15 mouse cellular contexts compared by ENCODE assay signal in genomic region chr17:30648770-30649169, GRCm38 (mm10). TPM values are rescaled to one million over a fixed set of nuclear protein-coding genes. Genes with fewer than 3 reads are reported as not detected.
DNase-seq lines count a peak whose midpoint lies in the region; ATAC-seq and TF ChIP-seq lines count a peak whose summit lies in the region.
"Had no signal": no experiment of that assay in that cellular context is flagged by ENCODE, and none has a peak within 500 bp of the region (broad histone marks: within the 10 kb centered on the region; RNA-seq: fewer than 3 reads in every experiment).

No protein-coding gene starts in this region.

- H3K9ac ChIP-seq in ES-E14 (ENCODE audit: insufficient read depth, low read depth, low read length, poor library complexity, severe bottlenecking) = no peak overlapping the region
- H3K9ac ChIP-seq in liver, embryonic 14.5 days (replicated peaks) = no peak overlapping the region
- H3K9ac ChIP-seq: embryonic facial prominence, embryonic 12.5 days; hindbrain, embryonic 12.5 days; kidney, embryonic 15.5 days; midbrain, embryonic 12.5 days had no signal

- no peak overlapping the region for H3K27ac ChIP-seq in left cerebral cortex, adult 2 months
- H3K27ac ChIP-seq in ES-E14 (ENCODE audit: insufficient read depth, low read depth, low read length, poor library complexity, severe bottlenecking) = no peak overlapping the region
- no peak overlapping the region for H3K27ac ChIP-seq in liver, embryonic 14.5 days
- H3K27ac ChIP-seq: embryonic facial prominence, embryonic 12.5 days; heart, embryonic 10.5 days; hindbrain, embryonic 12.5 days; kidney, embryonic 15.5 days; midbrain, embryonic 12.5 days had no signal

- no peak for TF ChIP-seq EP300 in liver, embryonic 14.5 days (IDR thresholded peaks at IDR 0.05; ENCODE audit: low read depth)

- no peaks in the 10 kb centered on the region for H3K9me3 ChIP-seq in ES-E14 (ENCODE audit: control insufficient read depth, insufficient read depth, low read depth, low read length)
- H3K9me3 ChIP-seq in liver, embryonic 14.5 days (ENCODE audit: control insufficient read depth, low read length) = peaks cover 4% of the 10 kb centered on the region
- H3K9me3 ChIP-seq: hindbrain, embryonic 12.5 days had no signal

- H3K36me3 ChIP-seq in ES-E14 (ENCODE audit: control insufficient read depth, insufficient read depth, low read length, poor library complexity, severe bottlenecking) = peaks cover 20% of the 10 kb centered on the region; the same call in 1 of the 2 replicates
- H3K36me3 ChIP-seq in liver, embryonic 14.5 days (replicated peaks; ENCODE audit: control insufficient read depth, insufficient read depth, low read depth) = no peaks in the 10 kb centered on the region
- H3K36me3 ChIP-seq: embryonic facial prominence, embryonic 12.5 days; hindbrain, embryonic 12.5 days; kidney, embryonic 15.5 days; midbrain, embryonic 12.5 days had no signal

- no peak overlapping the region for H3K4me3 ChIP-seq in left cerebral cortex, adult 2 months
- H3K4me3 ChIP-seq in ES-E14 (ENCODE audit: insufficient read depth in 1 of 2, low read depth in 1 of 2, low read length in 2 of 2, poor library complexity in 1 of 2, severe bottlenecking in 1 of 2) = no peak overlapping the region
- H3K4me3 ChIP-seq in liver, embryonic 14.5 days (ENCODE audit: insufficient read depth in 1 of 2, low read depth in 2 of 2, low read length in 2 of 2) = no peak overlapping the region
- H3K4me3 ChIP-seq: embryonic facial prominence, embryonic 12.5 days; heart, embryonic 10.5 days; hindbrain, embryonic 12.5 days; kidney, embryonic 15.5 days; midbrain, embryonic 12.5 days had no signal

- in situ Hi-C loops in ES-E14 (cut with MboI; ENCODE audit: low sequenced_read_pairs in 2 of 2, unreplicated experiment in 2 of 2) = no loop called here

- H3K4me1 ChIP-seq in ES-E14 (ENCODE audit: control insufficient read depth in 2 of 2, insufficient read depth in 2 of 2, low read length in 2 of 2, poor library complexity in 1 of 2) = peaks cover 5 to 10% of the 10 kb centered on the region in 2 experiments; a peak in 3 of 4 replicates
- H3K4me1 ChIP-seq in liver, embryonic 14.5 days (replicated peaks; ENCODE audit: control insufficient read depth in 2 of 2, insufficient read depth in 2 of 2, low read length in 1 of 2) = no peaks in the 10 kb centered on the region
- H3K4me1 ChIP-seq: embryonic facial prominence, embryonic 12.5 days; heart, embryonic 10.5 days; hindbrain, embryonic 12.5 days; kidney, embryonic 15.5 days; midbrain, embryonic 12.5 days had no signal

- intact Hi-C loops in left cerebral cortex, adult 2 months (cut with DNase I) = no loop called here
- intact Hi-C loops in left cerebral cortex, postnatal 10 days (cut with DNase I) = no loop called here

- ATAC-seq in liver, embryonic 14.5 days (ENCODE audit: insufficient read depth) = no peak
- ATAC-seq: forebrain, embryonic 14.5 days had no signal

- H3K4me2 ChIP-seq in liver, embryonic 14.5 days (ENCODE audit: low read depth) = no peak overlapping the region
- H3K4me2 ChIP-seq: embryonic facial prominence, embryonic 12.5 days; hindbrain, embryonic 12.5 days; kidney, embryonic 15.5 days; midbrain, embryonic 12.5 days had no signal

- no peak for DNase-seq in left cerebral cortex, adult 2 months (ENCODE audit: extremely low spot score in 1 of 2, low spot score in 2 of 2)
- DNase-seq in left cerebral cortex, postnatal 10 days (ENCODE audit: extremely low spot score in 1 of 2, low spot score in 2 of 2) = no peak
- DNase-seq in CD4-positive helper T cell, adult 2 months (ENCODE audit: low read depth, low spot score) = peak; percentile 22
- DNase-seq in ES-E14 (ENCODE audit: low read depth, low spot score) = peak; percentile 63
- DNase-seq in liver, embryonic 14.5 days (ENCODE audit: low read depth in 3 of 3, low spot score in 3 of 3) = no peak
- DNase-seq in layer of hippocampus, postnatal 10 days (ENCODE audit: low spot score in 2 of 2) = no peak
- no peak for DNase-seq in gastrocnemius, postnatal 25 days
- DNase-seq: cerebellum, adult 9-11 months; right cerebral cortex, postnatal 25 days had no signal

- WGBS in liver, embryonic 14.5 days (ENCODE audit: insufficient replicate concordance) = 77% methylated on average over 3 of the region's 3 CpGs

- H3K27me3 ChIP-seq in liver, embryonic 14.5 days (ENCODE audit: control insufficient read depth, insufficient read depth, low read length) = no peaks in the 10 kb centered on the region
- H3K27me3 ChIP-seq: embryonic facial prominence, embryonic 12.5 days; hindbrain, embryonic 12.5 days; kidney, embryonic 15.5 days; midbrain, embryonic 12.5 days had no signal

- peak; percentile 30 for TF ChIP-seq CTCF in left cerebral cortex, adult 2 months (IDR thresholded peaks at IDR 0.05)
- TF ChIP-seq CTCF in liver, embryonic 14.5 days (IDR thresholded peaks at IDR 0.05; ENCODE audit: low read depth) = peak; percentile 68

TF ChIP-seq in ES-E14, 5 proteins besides CTCF, POLR2A, EP300 and RAD21:
- TF ChIP-seq ZNF384 (IDR thresholded peaks at IDR 0.05; ENCODE audit: low read depth, low read length) (no peak), ZC3H11A (IDR thresholded peaks at IDR 0.05; ENCODE audit: borderline replicate concordance, low read depth, low read length) (no peak), CHD2 (IDR thresholded peaks at IDR 0.05; ENCODE audit: low read depth, low read length) (no peak), HCFC1 (IDR thresholded peaks at IDR 0.05; ENCODE audit: borderline replicate concordance, insufficient read depth, low read length) (no peak), MAFK (IDR thresholded peaks at IDR 0.05; ENCODE audit: insufficient read depth, low read depth, low read length) (no peak)

RNA-seq across cellular contexts. Expression of gene Glo1, which starts 22.1 kb away (rescaled TPM):
- 100 to 1,000 TPM; 137 to 143 TPM for total RNA-seq in left cerebral cortex, adult 2 months (2021)
- total RNA-seq in left cerebral cortex, postnatal 10 days (2021) = 100 to 1,000 TPM; 125 to 130 TPM
- 283 and 284 TPM in 2 replicates for total RNA-seq in ES-E14 (2012; rRNA removed)
- 98.1 and 103 TPM in 2 replicates for polyA plus RNA-seq in liver, embryonic 14.5 days (2012; rRNA removed)
- 273 and 280 TPM in 2 replicates for polyA plus RNA-seq in liver, embryonic 14.5 days (2014; fragmentation: Nextera tagmentation; extraction: Ambion mirVana)
- total RNA-seq in layer of hippocampus, postnatal 10 days (2021) = 100 to 1,000 TPM; 153 TPM
- total RNA-seq in gastrocnemius, postnatal 25 days (2021) = 100 to 1,000 TPM; 132 to 148 TPM

RNA-seq across cellular contexts. Expression of gene Dnah8, which starts 24.6 kb away (rescaled TPM):
- total RNA-seq in left cerebral cortex, adult 2 months (2021) = under 1 TPM; 0.35 to 0.97 TPM
- total RNA-seq in left cerebral cortex, postnatal 10 days (2021) = 1 to 10 TPM; 1.4 to 4.6 TPM
- 19.5 and 28.0 TPM in 2 replicates for total RNA-seq in ES-E14 (2012; rRNA removed)
- polyA plus RNA-seq in liver, embryonic 14.5 days (2012; rRNA removed) = 1.1 and 1.8 TPM in 2 replicates
- 0.83 and 1.2 TPM in 2 replicates for polyA plus RNA-seq in liver, embryonic 14.5 days (2014; fragmentation: Nextera tagmentation; extraction: Ambion mirVana)
- 1 to 10 TPM; 2.7 to 4.2 TPM for total RNA-seq in layer of hippocampus, postnatal 10 days (2021)
- total RNA-seq in gastrocnemius, postnatal 25 days (2021) = under 1 TPM; 0.28 to 0.32 TPM

Comparison
In these comparisons a context has a peak if more than half of its experiments do, and no peak if none do; other contexts are left out.
1. DNase-seq: peak in CD4-positive helper T cell, adult 2 months (single experiment) and ES-E14 (single experiment); none in left cerebral cortex, adult 2 months (0 of 2), left cerebral cortex, postnatal 10 days (0 of 2), liver, embryonic 14.5 days (0 of 3), layer of hippocampus, postnatal 10 days (0 of 2) and gastrocnemius, postnatal 25 days (single experiment).